Mouse (Mus musculus): Measurements from ENCODE around the gene Ccpg1os.
A peak's percentile ranks its signal among the peaks of the same experiment; 100 is the strongest.

Gene Ccpg1os

GRCm38 (mm10) chr9:72985250-72986220 lies at the start of gene Ccpg1os, which contains the start of gene Ccpg1:
TSS of gene Ccpg1os (minus strand) at chr9:72985382.
TSS of gene Ccpg1 (plus strand) at chr9:72985429.
- peak; percentile 58; the same call in 1 of the 2 replicates for TF ChIP-seq GATA4 (IDR thresholded peaks at IDR 0.05; ENCODE audit: insufficient replicate concordance, low read length)

- no peak for TF ChIP-seq GATA4 (IDR thresholded peaks at IDR 0.05; ENCODE audit: insufficient replicate concordance, low read length)
Observed at GRCm38 (mm10) chr9:73033406-73033805, 48.2 kb upstream of the Ccpg1os start.

DNA sequence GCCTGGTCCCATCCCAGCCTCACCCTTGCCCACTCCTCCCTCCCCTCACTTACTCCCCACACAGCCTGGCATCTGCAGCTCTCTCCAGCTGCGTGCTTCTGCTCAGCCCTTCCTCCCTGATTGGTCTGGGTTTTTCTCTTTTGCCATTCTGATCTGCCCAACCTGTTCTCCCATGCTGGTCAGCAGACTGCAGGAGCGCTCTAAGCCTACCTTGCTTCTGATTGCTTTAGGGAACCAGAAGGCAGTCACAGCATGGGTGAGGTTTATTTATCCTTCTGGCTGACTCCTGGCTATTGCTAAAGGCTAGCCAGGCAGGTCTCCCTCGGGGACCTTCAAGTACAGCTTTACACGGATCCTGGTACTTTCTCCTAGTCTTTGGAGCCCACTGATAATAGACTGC lies 46.2 kb upstream of the Ccpg1os start:
- TF ChIP-seq GATA4 (IDR thresholded peaks at IDR 0.05; ENCODE audit: insufficient replicate concordance, low read length), result no peak

GRCm38 (mm10) chr9:73030443-73030842 lies 45.3 kb upstream of the Ccpg1os start:
- TF ChIP-seq GATA4 (IDR thresholded peaks at IDR 0.05; ENCODE audit: insufficient replicate concordance, low read length), result no peak

DNA sequence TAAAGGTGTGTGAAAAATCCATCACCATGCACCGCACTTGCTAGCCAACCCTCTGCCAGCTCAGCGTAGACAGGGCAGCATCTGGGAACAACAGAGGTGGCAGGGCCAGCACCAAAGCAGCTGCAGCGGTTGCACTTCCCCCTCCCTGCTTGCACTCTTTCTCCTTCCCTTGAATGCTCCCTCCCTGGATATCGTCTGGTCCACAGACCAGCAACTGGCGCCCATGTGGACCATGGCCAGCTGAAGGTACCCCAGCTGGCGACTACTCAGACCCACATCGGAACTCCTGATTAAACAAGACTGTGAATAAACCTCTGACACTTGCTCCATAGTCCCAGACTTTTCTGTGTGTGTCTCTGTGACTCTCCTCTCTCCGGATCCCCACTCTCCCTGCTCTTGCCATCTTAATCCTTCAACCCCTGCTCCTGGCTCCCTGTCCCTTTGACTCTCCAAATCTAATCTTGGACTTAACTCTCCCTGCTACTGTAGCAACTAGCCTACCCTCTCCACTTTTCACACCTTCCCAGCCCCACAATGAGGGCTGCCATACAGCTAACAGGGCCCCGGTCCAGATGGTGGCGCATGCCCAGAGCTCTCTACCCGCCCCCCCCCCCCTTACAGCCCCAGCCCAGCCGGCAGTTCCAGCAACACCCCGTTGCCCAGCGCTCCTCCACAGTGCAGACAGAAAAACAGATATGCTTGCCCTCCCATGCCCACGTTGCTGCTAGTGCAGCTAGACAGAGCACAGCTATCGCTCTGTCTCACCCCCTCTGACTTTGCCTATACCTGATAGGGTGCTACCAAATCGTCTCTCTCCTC lies 40.8 kb upstream of the Ccpg1os start:
- no peak for TF ChIP-seq GATA4 (IDR thresholded peaks at IDR 0.05; ENCODE audit: insufficient replicate concordance, low read length)

GRCm38 (mm10) chr9:73020566-73021097 lies 35.5 kb upstream of the Ccpg1os start:
- TF ChIP-seq GATA4 (IDR thresholded peaks at IDR 0.05; ENCODE audit: insufficient replicate concordance, low read length), result no peak

DNA sequence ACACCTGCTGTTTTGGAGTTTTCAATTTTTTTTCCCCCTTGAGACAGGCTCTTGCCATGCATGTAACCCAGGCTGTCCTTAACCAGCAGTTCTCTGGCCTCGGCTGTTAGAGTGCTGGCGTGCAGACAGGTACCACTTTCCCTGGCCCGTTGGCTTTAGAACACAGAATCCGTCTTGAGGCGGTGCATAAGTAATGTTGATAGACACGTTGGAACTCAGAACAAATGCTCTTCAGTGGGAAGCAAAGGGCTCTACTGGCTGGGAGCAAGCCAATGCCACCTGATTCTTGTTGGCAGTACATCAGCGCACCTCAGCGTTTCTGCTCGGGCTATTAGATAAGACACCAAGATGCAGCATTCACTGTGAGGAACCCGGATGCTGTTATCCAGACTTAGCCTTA lies 34.7 kb upstream of the Ccpg1os start:
- TF ChIP-seq GATA4 (IDR thresholded peaks at IDR 0.05; ENCODE audit: insufficient replicate concordance, low read length), result no peak

- TF ChIP-seq GATA4 (IDR thresholded peaks at IDR 0.05; ENCODE audit: insufficient replicate concordance, low read length), result no peak
Observed at GRCm38 (mm10) chr9:73014724-73015123, 29.5 kb upstream of the Ccpg1os start.

DNA sequence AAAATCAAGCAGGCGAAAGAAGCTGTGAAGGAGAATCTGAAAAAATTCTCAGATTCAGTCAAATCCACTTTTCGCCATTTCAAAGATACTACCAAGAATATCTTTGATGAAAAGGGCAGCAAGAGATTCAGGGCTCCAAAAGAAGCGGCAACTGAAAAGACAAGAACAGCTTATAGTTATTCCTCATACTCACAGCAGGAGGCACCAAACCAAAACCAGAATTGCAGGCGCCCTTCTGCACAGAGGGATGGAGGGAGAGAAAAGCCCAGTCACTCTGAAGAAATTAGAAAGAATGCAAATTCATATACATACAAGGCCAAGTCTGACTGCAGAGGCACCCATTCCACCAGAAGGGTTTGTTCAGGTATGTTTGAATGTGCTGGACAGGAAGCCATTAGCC lies 27.4 kb upstream of the Ccpg1os start:
- TF ChIP-seq GATA4 (IDR thresholded peaks at IDR 0.05; ENCODE audit: insufficient replicate concordance, low read length), result no peak

DNA sequence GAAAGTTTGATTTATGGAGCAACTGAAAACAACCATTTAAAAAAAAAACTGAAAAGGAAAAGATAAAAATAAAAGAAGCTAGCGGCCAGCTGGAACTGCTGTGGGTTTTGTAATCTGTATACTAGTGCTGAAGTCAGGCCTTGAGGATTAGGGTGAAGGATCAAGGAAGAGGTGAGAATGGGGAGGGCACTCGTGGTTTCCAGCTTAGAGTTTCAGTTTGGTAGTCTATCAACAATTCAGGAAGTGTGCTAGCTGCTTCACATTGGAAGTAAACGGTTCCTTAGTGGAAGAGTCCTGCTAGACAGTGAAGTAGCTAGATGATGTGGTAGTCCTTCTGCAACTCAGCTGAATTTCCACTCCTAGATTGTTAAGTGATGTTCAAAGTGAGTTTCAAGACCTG lies 23.2 kb upstream of the Ccpg1os start:
- TF ChIP-seq GATA4 (IDR thresholded peaks at IDR 0.05; ENCODE audit: insufficient replicate concordance, low read length), result no peak

GRCm38 (mm10) chr9:73006175-73006574 lies 21.0 kb upstream of the Ccpg1os start:
- no peak for TF ChIP-seq GATA4 (IDR thresholded peaks at IDR 0.05; ENCODE audit: insufficient replicate concordance, low read length)

DNA sequence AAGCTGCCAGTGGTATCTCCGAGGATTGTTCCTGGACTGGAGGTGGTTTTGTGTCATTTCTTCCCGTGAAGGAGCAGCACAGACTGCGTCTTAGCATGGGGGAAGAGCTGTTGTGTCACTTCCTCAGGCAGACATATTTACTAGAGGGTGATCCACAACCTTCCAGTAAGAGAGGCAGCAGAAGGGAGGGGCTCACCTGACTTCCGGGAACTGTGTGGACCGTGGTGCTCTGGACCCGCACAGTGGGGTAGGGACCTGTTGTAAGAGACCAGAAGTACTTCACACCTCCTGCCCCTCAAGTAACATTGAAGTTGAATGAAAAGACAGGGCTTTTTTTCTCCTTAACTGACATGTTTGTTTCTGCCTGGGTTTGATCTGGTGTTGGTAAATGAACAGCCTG lies 19.9 kb upstream of the Ccpg1os start:
- no peak for TF ChIP-seq GATA4 (IDR thresholded peaks at IDR 0.05; ENCODE audit: insufficient replicate concordance, low read length)

GRCm38 (mm10) chr9:73004076-73004475 lies 18.9 kb upstream of the Ccpg1os start:
- TF ChIP-seq GATA4 (IDR thresholded peaks at IDR 0.05; ENCODE audit: insufficient replicate concordance, low read length), result no peak

GRCm38 (mm10) chr9:73002177-73002576 lies 17.0 kb upstream of the Ccpg1os start:
- TF ChIP-seq GATA4 (IDR thresholded peaks at IDR 0.05; ENCODE audit: insufficient replicate concordance, low read length), result no peak

DNA sequence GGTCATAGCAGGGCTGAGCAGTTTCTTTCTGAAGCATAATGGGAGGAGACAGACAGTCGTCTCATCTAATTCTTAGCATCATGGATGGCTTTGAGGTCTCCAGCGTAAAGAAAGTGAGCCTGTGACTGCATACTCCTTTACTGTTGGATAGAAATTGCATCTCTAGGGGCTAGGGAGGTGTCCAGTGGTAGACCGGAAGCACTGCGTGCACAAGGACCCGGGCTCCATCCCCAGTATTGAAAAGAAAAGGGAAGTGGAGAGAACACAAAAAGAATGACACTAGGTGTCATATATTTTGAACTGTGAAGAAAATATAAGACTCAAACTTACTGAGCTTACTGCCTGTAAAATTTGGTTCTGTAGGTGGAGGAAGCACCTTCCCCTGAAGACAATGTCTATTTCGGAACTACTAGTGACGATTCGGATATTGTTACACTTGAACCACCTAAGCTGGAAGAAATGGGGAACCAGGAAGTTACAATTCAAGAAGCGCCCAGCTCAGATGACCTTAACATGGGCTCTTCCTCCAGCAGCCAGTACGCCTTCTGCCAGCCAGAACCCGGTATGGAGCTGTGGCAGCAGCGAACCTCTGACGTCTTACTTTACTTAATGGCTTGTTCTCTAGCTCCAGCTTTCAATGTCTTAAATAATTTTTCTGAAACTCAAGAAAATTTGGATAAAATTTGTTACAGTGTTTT lies 16.3 kb upstream of the Ccpg1os start:
- no peak for TF ChIP-seq GATA4 (IDR thresholded peaks at IDR 0.05; ENCODE audit: insufficient replicate concordance, low read length)
